Mouse (Mus musculus) ZHBTc4 (cell line): Measurements from ENCODE around the gene Hist2h3c2.
"Not testable (repeated sequence)": the region's sequence is repeated elsewhere in the genome, so short reads cannot be mapped to it uniquely, and the experiment has no call there.

Experiments
- DNase-seq: peaks from one replicate; pipeline ENCODE4 v3.0.0-alpha.2; 2011; ENCODE audit warnings: low read depth, low spot score

Hist2h3c2 gene

DNA sequence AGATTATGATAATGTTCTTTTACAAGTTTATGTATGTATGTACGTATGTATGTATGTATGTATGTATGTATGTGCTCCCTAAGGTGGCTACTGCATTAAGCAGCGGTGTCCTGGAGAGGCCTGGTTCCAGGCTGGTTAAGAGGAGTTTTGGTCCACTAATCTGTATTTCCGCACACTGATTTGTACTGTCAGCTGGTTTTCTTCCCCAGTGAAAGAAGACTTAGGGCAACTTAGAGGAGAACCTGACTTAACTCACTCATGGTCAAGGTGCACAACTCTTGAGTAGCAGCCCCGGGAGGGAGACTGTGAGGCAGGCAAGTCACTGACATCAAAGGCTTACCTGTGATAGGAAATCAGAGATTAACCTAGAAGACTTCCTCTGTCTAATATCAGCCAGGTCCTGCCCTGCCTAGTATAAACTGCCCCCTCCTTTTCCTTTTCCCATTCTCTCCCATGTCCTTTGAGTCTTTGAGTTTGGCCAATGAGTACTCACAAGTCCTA lies 2.0 kb downstream of the Hist2h3c2 start:
- peak; percentile 39 for DNase-seq

DNA sequence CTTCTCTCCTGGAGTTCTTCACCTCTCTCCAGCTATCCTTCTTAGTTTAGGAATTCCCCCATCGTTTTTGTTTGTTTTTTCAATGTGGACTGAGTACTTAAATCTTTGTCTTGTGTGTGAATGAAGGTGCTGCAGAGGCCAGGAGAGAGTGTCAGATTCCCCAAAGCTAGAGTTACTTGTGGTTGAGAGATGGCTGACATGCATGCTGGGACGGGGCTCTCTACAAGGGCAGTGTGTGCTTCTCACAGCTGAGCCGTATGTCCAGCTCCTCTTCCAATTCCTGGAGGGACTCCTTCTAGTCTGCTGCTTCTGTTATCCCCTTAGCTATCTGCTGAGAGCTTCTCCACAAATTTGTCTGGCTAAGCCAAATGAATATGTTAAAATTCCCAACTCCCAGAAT lies 3.1 kb downstream of the Hist2h3c2 start:
- DNase-seq: no peak

DNA sequence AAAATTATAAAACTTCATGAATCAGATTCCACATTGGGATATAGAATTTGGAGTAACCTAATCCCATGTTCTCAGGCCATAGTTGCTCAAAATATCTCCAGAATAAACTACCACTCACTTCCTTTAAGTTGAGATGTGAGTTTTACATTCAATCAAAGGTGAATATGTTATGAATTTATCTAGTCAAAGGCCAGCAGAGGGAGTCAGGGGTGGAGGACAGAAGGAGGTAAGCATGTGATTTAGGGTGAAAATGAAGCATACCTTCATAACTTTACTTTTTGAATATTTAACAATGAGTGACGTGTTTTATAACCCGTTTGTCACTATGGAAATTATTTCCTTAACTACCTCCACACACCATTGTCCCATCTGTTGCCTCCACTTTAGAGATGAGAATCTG lies 4.0 kb downstream of the Hist2h3c2 start:
- DNase-seq: no peak

DNA sequence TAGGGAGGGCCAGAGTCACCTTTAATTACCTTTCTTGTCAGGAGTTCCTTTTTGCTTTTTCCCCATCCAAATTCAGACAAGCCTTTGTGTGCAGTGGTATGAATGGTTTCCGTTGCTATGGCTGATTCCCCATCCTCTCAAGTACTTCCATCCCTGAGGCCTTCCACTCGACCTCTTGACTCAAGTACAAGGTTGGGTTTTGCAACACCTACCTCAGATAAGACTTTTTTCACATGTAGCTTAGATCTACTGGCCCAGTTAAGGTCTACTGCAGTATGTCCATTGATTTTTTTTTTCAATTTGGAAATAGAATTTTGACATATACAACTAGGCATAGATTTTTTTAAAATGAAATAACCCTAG lies 7.2 kb downstream of the Hist2h3c2 start:
- no peak for DNase-seq

DNA sequence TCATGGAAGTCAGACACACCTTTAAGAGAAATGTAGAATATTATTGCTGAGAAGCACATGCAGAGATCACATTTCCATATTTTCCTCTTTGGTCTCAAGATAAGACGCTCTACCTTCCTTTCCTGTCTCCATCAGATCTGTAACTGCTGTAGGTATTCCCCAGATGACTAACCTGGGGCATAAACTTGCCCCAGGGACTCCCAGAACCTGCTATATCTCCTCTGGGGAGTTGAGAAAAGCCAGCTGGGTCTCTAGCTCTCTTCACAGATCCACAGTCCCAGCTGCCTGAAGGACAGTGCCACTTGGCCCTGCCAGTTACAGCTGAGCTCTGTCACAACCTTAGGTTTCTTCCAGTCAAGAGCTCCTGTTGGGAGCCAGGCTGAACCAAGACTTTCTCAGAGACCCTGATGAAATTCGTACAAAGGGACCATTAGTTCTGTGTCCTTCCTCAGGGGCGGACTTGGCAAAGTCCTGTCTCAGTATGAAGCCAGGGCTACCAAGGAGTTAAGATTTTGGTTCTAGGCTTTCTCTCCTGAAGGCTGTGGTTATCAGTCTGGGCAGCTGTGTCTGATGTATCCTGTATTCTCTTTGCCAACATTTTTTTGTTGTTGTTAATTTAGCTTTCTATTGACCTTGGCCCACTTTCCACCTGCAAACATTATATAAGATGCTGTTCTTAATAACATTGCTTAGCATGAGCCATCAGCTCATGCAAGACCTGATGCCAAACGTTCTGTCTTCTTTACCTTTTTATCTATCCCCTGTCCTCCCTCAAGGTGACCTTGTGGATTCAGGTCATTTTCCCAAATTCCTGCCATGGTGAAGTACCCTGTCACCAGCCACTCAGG lies 7.8 kb downstream of the Hist2h3c2 start:
- no peak for DNase-seq

DNA sequence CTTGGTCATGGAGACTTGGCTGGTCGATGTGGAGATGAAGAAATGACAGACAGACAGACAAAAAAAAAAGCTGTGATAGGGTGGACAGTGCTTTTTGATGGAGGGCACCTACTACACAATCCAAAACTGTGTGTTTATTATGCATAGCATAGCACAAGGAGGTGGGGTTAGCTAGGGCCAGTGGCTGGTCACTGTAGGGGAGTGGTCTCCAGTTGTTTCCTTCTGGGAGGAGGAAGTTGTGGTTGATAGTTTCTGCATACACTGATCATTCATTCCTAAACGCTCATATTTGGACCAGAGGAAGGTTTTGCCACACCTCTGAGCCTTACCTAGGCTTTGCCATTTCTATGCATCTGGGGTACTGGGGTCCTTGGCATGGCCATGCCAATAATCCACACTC lies 8.5 kb downstream of the Hist2h3c2 start:
- DNase-seq: no peak

DNA sequence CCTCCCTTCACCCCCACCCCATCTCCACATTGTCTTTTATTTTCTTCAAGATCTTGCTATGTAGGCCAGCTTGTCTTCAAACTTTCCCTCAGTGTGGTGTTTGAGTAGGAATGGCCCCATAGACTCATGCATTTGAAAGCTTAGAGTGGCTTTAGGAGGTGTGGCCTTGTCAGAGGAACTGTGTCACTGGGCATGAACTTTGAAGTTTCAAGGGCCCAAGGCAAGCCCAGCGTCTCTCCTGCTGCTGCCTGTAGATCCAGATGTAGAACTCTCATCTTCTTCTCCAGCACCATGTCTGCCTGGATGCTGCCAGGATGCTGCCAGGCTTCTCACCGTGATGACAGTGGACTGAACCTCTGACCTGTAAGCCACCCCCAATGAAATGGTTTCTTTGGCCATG lies 10.1 kb downstream of the Hist2h3c2 start:
- no peak for DNase-seq

DNA sequence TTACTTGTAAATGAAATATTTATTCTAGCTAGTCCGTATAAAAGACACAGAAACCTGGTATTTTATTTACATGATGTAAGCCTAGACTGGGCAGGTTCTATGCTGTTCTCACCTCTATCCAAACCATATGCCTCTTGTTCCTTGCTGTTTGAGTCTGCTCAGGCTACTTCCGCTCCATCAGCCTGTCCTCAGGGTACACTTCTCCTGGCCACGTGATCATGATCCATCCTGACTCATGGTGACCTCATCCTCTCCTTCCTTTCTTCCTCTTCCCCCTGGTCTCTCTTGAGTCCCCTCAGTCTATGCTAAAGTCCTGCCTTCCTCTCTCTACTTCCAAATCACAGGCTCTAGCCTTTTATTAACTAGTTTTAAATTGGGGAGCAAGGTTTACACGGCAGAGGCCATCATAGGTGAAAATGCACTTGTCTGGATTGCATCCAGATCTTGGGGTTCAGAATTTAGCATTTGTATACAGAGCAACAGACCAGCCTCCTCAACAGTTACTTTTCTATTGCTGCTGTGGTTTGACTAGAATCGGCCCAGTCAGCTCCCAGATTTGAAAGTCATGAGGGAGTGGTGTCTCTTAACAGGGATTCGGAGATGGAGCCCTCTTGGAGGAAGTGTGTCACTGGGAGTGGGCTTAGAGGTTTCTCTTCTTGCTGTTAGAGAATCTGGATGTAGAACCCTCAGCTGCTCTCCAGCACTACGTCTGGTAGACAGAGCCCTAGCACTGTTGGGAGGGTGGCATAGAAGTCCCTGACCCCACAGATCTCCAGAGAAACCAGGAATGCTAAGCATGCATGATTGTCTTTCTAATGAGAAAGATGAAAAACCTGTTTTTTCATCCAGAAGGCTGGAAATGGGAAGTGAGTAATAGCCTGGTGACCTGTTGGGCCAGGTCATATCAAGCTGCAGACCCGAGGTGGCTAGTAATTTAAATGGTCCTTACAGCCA lies 12.0 kb downstream of the Hist2h3c2 start:
- DNase-seq: peak; percentile 19

DNA sequence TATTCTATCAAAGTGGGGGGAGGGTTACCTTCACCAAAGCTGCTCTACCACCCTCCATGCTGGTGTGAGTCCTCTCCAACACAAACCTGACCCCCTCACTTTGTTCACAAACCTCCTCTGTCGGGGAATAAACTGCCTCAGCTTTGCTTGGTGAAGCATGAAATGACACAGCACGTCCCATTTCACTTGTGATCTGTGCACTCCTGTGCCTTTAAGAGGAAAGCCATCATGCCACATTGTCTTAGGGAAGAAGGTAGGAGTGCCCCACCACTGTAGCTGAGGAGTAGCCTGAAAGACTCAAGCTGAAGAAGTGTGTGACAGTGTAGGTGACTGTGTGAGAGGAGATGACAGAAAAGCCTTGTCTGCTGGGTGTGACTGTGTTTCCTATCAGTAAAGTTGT lies 13.5 kb downstream of the Hist2h3c2 start:
- no peak for DNase-seq

DNA sequence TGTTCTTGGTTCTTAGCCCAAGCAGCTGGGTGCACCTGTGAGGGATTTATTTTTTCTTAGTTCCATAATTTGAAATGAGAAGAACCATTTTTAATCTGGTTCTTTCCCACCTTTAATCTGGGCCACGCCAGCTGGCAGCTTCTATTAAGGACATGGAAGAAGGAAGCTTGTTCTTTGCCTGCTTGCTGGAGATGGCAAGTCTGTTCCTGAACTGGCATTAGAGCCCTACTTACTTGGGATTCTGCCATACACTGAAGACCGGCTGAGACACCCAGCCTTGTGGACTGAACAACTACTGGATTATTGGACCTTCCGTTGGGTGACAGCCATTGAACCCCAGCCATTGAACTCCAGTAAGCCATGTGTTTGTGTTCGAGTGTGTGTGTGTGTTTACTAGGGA lies 16.2 kb downstream of the Hist2h3c2 start:
- no peak for DNase-seq

DNA sequence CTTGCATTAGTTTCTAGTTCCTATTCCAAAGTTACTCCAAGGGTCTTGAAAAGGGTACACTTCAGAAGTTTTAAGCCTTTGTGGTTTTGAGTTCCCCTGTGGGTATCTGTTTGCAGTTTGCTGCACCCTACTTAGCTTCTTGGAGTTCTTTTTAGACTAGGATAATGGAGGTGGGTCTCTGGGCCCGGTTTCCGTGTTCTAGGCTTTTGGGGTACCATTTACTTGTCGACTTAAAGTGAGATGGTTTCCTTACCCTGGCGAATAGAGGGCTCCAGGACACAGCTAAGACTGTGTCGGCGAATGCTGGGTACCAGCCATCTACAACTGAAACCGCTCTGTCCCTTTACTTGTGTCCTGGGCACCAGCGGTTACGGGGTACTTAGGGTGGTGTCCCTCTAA lies 17.3 kb downstream of the Hist2h3c2 start:
- DNase-seq: no peak

DNA sequence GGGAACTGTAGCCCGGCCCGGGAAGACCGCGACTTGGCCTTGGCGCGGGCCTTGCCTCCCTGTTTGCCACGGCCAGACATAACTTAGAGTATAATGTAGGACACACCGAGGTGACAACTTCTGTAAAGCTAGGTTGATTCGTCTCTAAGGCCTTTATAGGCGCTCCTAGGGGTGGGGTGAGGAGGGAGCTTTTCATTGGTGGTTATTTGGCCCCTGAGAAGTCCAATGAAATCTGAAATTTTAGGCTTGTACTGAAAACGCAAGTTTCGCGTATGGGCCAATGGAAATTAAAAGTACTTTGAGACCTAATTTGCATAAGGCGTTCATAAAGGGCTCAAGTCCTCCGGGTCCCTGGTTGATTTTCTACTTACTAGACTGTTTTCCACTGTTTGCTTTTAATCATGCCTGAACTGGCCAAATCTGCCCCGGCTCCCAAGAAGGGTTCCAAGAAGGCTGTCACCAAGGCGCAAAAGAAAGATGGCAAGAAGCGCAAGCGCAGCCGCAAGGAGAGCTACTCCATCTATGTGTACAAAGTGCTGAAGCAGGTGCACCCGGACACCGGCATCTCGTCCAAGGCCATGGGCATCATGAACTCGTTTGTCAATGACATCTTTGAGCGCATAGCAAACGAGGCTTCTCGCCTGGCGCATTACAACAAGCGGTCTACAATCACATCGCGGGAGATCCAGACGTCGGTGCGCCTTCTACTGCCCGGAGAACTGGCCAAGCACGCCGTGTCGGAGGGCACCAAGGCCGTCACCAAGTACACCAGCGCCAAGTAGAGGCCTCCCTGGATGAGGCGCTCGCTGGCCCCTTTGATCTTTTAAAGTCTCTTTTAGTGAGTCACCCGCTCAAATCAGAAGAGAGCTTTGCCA lies 17.9 kb downstream of the Hist2h3c2 start, which contains the start of the genes Hist2h2ac and Hist2h2be:
TSS of gene Hist2h2ac (minus strand) at position 116 of the 875 bp plus-strand sequence.
TSS of gene Hist2h2be (plus strand) at position 355 of the 875 bp plus-strand sequence.
- DNase-seq: peak; percentile 91

DNA sequence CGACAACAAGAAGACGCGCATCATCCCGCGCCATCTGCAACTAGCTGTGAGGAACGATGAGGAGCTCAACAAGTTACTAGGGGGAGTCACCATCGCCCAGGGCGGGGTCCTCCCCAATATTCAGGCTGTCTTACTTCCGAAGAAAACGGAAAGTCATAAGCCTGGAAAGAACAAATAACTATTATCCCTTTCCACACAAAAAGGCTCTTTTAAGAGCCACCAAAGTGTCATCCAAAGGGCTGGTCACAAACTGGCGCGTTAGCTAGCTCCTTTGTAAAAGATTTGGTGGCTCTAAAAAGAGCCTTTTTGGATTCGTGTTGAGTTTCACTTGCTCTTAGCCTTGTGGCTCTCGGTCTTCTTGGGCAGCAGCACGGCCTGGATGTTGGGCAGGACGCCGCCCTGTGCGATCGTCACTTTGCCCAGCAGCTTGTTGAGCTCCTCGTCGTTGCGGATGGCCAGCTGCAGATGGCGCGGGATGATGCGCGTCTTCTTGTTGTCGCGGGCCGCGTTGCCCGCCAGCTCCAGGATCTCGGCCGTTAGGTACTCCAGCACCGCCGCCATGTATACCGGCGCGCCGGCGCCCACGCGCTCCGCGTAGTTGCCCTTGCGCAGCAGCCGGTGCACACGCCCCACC lies 18.7 kb downstream of the Hist2h3c2 start:
- DNase-seq: peak; percentile 75

DNA sequence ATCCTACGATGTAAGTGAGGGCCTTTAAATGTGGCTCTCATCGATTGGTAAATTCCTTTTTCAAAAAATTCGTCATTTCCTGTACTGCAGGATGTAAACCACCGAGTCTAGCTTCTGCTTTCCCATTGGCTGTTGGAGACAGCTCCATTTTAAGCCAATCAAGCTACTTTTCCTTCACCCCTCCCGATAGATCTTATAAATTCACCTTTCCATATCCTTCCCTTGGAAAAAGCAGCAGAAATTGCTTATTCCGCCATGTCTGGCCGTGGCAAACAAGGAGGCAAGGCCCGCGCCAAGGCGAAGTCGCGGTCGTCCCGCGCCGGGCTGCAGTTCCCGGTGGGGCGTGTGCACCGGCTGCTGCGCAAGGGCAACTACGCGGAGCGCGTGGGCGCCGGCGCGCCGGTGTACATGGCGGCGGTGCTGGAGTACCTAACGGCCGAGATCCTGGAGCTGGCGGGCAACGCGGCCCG lies 19.2 kb downstream of the Hist2h3c2 start, which contains the start of the genes Bola1 and Hist2h2ab:
TSS of gene Bola1 (minus strand) at position 49 of the 470 bp plus-strand sequence.
TSS of gene Hist2h2ab (plus strand) at position 205 of the 470 bp plus-strand sequence.
- DNase-seq: peak; percentile 84

DNA sequence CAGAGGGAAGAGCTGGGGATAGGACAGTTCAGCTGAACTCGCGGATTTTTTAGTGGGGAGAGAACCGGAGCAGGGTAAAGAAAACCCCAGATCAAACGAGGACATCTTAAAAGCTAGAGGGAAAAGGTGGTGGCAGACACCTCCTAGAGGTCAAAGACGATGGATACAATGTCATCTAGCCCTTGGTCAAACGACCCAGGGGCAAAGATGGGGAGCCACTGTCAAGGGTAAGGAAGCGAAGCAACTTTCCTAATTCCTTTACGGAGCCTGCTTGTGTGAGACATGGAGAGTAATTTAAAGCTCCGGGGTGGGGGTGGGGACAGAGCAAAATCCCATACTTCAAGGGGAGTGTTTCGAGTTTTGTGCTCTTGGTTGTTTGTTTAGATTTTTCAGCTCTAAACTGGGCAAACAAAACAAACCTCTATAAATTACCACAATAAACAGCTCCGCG lies 19.7 kb downstream of the Hist2h3c2 start:
- DNase-seq: peak; percentile 60

DNA sequence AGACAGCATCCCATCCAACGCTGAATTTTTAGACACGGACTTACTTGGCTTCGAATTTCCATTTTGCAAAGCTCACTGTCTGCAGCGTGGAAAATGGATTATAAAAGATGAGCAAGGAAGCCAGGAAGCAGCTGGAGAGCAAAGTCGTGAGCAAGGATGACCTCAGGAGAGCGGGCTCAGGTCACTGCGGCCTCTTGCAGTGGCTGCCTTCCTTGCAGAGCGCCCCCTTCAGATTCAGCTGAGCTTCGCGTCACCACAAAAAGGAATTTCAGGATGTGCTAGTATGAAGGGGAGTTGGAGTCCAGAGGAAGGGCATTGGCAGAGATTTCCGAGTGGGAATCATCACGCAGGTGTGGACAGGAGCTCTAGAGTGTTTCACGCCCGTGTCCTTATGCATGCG lies 29.7 kb downstream of the Hist2h3c2 start:
- DNase-seq: peak; percentile 52

DNA sequence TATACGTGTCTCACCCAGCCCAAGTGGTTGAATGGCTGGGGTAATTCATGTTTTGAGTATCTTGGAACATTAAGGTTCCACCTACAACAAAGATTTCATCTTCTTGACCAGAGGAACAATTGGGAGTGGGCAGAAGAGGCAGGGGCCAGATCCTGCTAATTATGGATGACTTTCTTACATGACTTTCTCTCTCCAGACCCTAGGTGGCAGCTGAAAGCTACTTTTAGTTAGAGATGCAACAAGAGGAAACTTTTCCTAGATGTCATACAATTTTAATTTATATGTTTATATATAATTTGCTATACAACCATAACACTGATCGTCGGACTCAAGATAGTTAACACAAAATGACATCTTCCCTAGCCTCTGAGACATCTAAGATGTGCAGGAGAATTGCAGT lies 31.1 kb downstream of the Hist2h3c2 start:
- DNase-seq: no peak

DNA sequence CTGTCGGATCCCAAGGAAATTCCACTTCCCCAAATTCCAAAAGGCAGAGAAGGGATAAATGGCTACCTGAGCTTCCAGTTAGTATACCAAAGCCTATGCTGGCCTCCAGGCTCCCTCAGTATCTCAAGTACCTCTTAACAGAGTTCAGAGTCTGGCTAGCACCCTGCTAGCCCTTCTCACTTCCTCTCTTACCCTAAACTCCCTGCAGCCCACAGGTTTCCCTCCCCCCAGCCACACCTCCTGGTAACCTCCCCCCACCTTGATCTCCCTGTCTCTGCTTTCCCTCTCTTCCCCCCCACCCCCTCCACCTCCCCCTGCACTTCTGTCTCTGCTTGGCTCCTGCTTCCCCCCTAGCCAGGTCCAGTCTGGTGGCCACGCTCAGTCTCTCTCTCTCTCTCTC lies 39.2 kb downstream of the Hist2h3c2 start:
- DNase-seq: no peak

DNA sequence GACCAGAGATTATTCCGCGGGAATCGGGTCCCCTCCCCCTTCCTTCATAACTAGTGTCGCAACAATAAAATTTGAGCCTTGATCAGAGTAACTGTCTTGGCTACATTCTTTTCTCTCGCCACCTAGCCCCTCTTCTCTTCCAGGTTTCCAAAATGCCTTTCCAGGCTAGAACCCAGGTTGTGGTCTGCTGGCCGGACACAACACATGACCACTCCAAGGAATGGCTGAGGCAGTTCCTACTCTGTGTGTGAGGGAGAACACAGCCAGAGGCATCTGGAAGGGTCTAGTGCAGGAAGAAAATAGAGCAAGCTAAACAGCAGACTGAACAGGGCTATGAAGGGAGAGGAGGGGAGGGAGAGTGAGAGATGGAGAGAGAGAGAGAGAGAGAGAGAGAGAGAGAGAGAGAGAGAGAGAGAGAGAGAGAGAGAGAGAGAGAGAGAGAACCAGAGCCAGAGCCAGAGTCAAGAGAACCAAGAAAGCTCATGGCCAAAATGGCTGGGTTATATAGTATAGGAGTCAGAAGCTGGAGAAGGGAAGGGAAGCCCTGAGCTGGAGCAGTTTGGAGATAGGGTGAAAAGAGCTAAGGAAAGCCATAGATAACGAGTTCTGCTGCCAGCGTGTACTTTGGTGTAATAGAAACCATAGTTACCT lies 40.2 kb downstream of the Hist2h3c2 start:
- DNase-seq: not testable (repeated sequence)

DNA sequence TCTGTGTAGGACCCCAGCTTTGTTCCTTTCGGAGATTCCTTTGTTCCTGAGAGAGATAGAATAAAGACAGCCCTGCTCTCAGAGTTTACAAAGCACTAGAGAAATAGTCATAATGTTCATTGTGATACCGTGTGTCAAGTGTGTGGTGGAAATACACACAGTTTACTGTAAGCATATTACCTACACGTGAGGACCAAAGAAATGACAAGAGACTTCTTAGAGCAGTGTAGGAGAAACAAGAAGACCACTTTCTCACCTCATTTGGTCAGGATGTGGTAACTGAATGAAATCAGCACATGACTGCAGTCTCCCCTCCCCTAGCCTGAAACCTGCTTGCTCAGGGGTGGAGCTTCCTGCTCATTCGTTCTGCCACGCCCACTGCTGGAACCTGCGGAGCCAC lies 40.7 kb downstream of the Hist2h3c2 start:
- DNase-seq: peak; percentile 49
